Mouse (Mus musculus) urinary bladder, postnatal 10 days (tissue): ENCODE measurements around the gene Tmem59l.

Experiments used
- DNase-seq: peaks from one replicate; pipeline ENCODE4 v3.0.0; 2022; ENCODE audit warnings: low spot score

Tmem59l gene

GRCm38 (mm10) chr8:70488931-70489470, 1.8 kb upstream of the Tmem59l start:
- DNase-seq = no peak

GRCm38 (mm10) chr8:70487993-70488796, 1.0 kb upstream of the Tmem59l start:
- DNase-seq = no peak

GRCm38 (mm10) chr8:70486191-70486681, 922 bp downstream of the Tmem59l start:
- no peak for DNase-seq

- DNase-seq = no peak
Measured at GRCm38 (mm10) chr8:70482943-70483342, 4.2 kb downstream of the Tmem59l start.

GRCm38 (mm10) chr8:70481908-70482307, 5.2 kb downstream of the Tmem59l start:
- DNase-seq = no peak

GRCm38 (mm10) chr8:70477269-70477982, 9.7 kb downstream of the Tmem59l start:
- no peak for DNase-seq

GRCm38 (mm10) chr8:70476333-70477268, 10.6 kb downstream of the Tmem59l start, which contains the start of gene Klhl26:
Gene Klhl26, minus strand, starts transcription at chr8:70476968.
- DNase-seq = peak; percentile 92

GRCm38 (mm10) chr8:70471856-70472255, 15.3 kb downstream of the Tmem59l start:
- no peak for DNase-seq

- DNase-seq = no peak
Measured at GRCm38 (mm10) chr8:70469938-70470337, 17.2 kb downstream of the Tmem59l start.

- no peak for DNase-seq
Measured at GRCm38 (mm10) chr8:70469295-70469916, 17.8 kb downstream of the Tmem59l start.

GRCm38 (mm10) chr8:70468733-70469132, 18.4 kb downstream of the Tmem59l start:
- DNase-seq = no peak

GRCm38 (mm10) chr8:70467907-70468306, 19.3 kb downstream of the Tmem59l start:
- no peak for DNase-seq

GRCm38 (mm10) chr8:70467229-70467725, 19.9 kb downstream of the Tmem59l start:
- DNase-seq = no peak

GRCm38 (mm10) chr8:70466771-70467170, 20.4 kb downstream of the Tmem59l start:
- no peak for DNase-seq

GRCm38 (mm10) chr8:70466305-70466704, 20.9 kb downstream of the Tmem59l start:
- DNase-seq = no peak

- DNase-seq = no peak
Measured at GRCm38 (mm10) chr8:70465701-70466100, 21.5 kb downstream of the Tmem59l start.

- no peak for DNase-seq
Measured at GRCm38 (mm10) chr8:70464162-70464561, 23.0 kb downstream of the Tmem59l start.

- no peak for DNase-seq
Measured at GRCm38 (mm10) chr8:70463306-70463705, 23.9 kb downstream of the Tmem59l start.

- no peak for DNase-seq
Measured at GRCm38 (mm10) chr8:70462516-70462813, 24.7 kb downstream of the Tmem59l start.

GRCm38 (mm10) chr8:70461765-70462515, 25.2 kb downstream of the Tmem59l start:
- no peak for DNase-seq
